Comparison of ENCODE assay signal across 8 mouse cellular contexts in the genomic region with DNA sequence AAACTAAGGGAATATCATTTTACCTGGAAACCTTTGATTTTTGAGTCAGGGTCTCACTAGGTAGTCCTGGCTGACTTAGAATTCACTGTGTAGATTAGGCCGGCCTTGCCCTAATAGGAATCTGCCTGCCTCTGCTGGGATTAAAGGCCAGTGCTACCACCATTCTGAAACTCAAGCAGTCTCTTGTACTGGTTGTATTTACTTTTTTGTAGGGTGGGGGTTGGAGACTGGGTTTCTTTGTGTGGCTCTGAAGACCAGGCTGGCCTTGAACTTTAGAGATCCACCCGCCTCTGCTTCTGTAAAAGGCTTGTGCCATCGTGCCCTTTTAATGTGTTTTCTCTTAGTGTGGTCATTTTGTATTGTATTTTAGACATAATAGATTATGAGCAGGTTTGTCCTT. TPM values are rescaled to one million over a fixed set of nuclear protein-coding genes. Genes with fewer than 3 reads are reported as not detected.
DNase-seq lines count a peak whose midpoint lies in the region; ATAC-seq and TF ChIP-seq lines count a peak whose summit lies in the region.

No protein-coding gene starts in this region.

- TF ChIP-seq CTCF in hindbrain, postnatal 0 days (IDR thresholded peaks at IDR 0.05; ENCODE audit: low read depth), result no peak
- no peak for TF ChIP-seq CTCF in midbrain, postnatal 0 days (IDR thresholded peaks at IDR 0.05)

- H3K27ac ChIP-seq in kidney, embryonic 16.5 days (ENCODE audit: low read length), result no peak overlapping the region
- H3K27ac ChIP-seq in brown adipose tissue, adult 24 weeks (replicated peaks; ENCODE audit: low read depth, low read length), result no peak overlapping the region
- no peak overlapping the region for H3K27ac ChIP-seq in hindbrain, postnatal 0 days
- H3K27ac ChIP-seq in midbrain, postnatal 0 days (ENCODE audit: low read depth, low read length), result no peak overlapping the region

- H3K27me3 ChIP-seq in kidney, embryonic 16.5 days (ENCODE audit: insufficient read depth, low read length), result no peaks in the 10 kb centered on the region
- no peaks in the 10 kb centered on the region for H3K27me3 ChIP-seq in hindbrain, postnatal 0 days (ENCODE audit: insufficient read depth, low read length)
- no peaks in the 10 kb centered on the region for H3K27me3 ChIP-seq in midbrain, postnatal 0 days (ENCODE audit: insufficient read depth, low read length)

- H3K9me3 ChIP-seq in kidney, embryonic 16.5 days (ENCODE audit: low read length), result no peaks in the 10 kb centered on the region
- no peaks in the 10 kb centered on the region for H3K9me3 ChIP-seq in hindbrain, postnatal 0 days (ENCODE audit: low read length)
- H3K9me3 ChIP-seq in midbrain, postnatal 0 days (ENCODE audit: low read length), result no peaks in the 10 kb centered on the region

- H3K36me3 ChIP-seq in kidney, embryonic 16.5 days (ENCODE audit: insufficient read depth, low read length), result peaks cover 11% of the 10 kb centered on the region
- peaks cover 12% of the 10 kb centered on the region for H3K36me3 ChIP-seq in hindbrain, postnatal 0 days (ENCODE audit: insufficient read depth, low read length)
- H3K36me3 ChIP-seq in midbrain, postnatal 0 days (ENCODE audit: insufficient read depth, low read length), result peaks cover 5% of the 10 kb centered on the region

- H3K4me3 ChIP-seq in kidney, embryonic 16.5 days (ENCODE audit: low read length), result peak overlapping the region; percentile 89
- peak overlapping the region; percentile 21; the same call in 1 of the 2 replicates for H3K4me3 ChIP-seq in brown adipose tissue, adult 24 weeks (ENCODE audit: insufficient read depth, low read depth, low read length)
- H3K4me3 ChIP-seq in hindbrain, postnatal 0 days (ENCODE audit: low read length), result peak overlapping the region; percentile 81
- peak overlapping the region; percentile 75; the same call in 1 of the 2 replicates for H3K4me3 ChIP-seq in midbrain, postnatal 0 days (ENCODE audit: low read depth, low read length)

- peak overlapping the region; percentile 57 for H3K4me2 ChIP-seq in kidney, embryonic 16.5 days (replicated peaks; ENCODE audit: low read depth, low read length)
- H3K4me2 ChIP-seq in hindbrain, postnatal 0 days (ENCODE audit: low read depth, low read length), result peak overlapping the region; percentile 76
- H3K4me2 ChIP-seq in midbrain, postnatal 0 days (ENCODE audit: low read depth, low read length, poor library complexity, severe bottlenecking), result peak overlapping the region; percentile 94

- no peak overlapping the region; the same call in 1 of the 2 replicates for H3K9ac ChIP-seq in kidney, embryonic 16.5 days (replicated peaks; ENCODE audit: low read length)
- H3K9ac ChIP-seq in hindbrain, postnatal 0 days (replicated peaks; ENCODE audit: low read length), result no peak overlapping the region
- H3K9ac ChIP-seq in midbrain, postnatal 0 days (replicated peaks; ENCODE audit: low read length, poor library complexity, severe bottlenecking), result no peak overlapping the region

- WGBS in kidney, embryonic 16.5 days, result 55% methylated on average over 3 of the region's 3 CpGs
- WGBS in hindbrain, postnatal 0 days, result 47% methylated on average over 3 of the region's 3 CpGs
- whole genome bisulfite sequencing in midbrain, postnatal 0 days, result 63% methylated on average over 3 of the region's 3 CpGs

- ATAC-seq in kidney, embryonic 16.5 days (ENCODE audit: low FRiP score, low TSS enrichment), result no peak
- ATAC-seq in hindbrain, postnatal 0 days, result no peak
- no peak for ATAC-seq in midbrain, postnatal 0 days (ENCODE audit: low FRiP score)

- H3K4me1 ChIP-seq in kidney, embryonic 16.5 days (ENCODE audit: insufficient read depth, low read length), result peaks cover 14% of the 10 kb centered on the region
- no peaks in the 10 kb centered on the region; the same call in 1 of the 2 replicates for H3K4me1 ChIP-seq in brown adipose tissue, adult 24 weeks (ENCODE audit: control insufficient read depth, insufficient read depth, insufficient read length, low read length)
- H3K4me1 ChIP-seq in hindbrain, postnatal 0 days (ENCODE audit: insufficient read depth, low read length), result peaks cover 7% of the 10 kb centered on the region; the same call in 1 of the 2 replicates
- H3K4me1 ChIP-seq in midbrain, postnatal 0 days (ENCODE audit: insufficient read depth, low read length), result peaks cover 9% of the 10 kb centered on the region; the same call in 1 of the 2 replicates

- no peak for DNase-seq in kidney, postnatal 14 days
- no peak for DNase-seq in hindbrain, postnatal 0 days (ENCODE audit: low spot score)
- DNase-seq in midbrain, postnatal 0 days (ENCODE audit: low spot score), result no peak
- no peak for DNase-seq in T-cell, adult 2 months (ENCODE audit: low spot score)
- no peak for DNase-seq in frontal cortex, postnatal 10 days (ENCODE audit: low spot score in 2 of 2)
- no peak for DNase-seq in thymus, postnatal 25 days

RNA-seq across cellular contexts. Expression of a gene that starts 1.9 kb away (rescaled TPM):
- polyA plus RNA-seq in kidney, embryonic 16.5 days (2015; fragmentation: Nextera tagmentation; extraction: Ambion mirVana), result 100.0 and 111 TPM in 2 replicates
- polyA plus RNA-seq in brown adipose tissue, adult 24 weeks (2012; ENCODE audit: insufficient read depth, insufficient read length, missing spikeins), result 59.0 and 88.7 TPM in 2 replicates
- total RNA-seq in hindbrain, postnatal 0 days (2014; rRNA removed), result 246 and 254 TPM in 2 replicates
- 95.3 and 97.2 TPM in 2 replicates for polyA plus RNA-seq in hindbrain, postnatal 0 days (2015; fragmentation: Nextera tagmentation; extraction: Ambion mirVana)
- total RNA-seq in midbrain, postnatal 0 days (2014; rRNA removed), result 256 and 257 TPM in 2 replicates
- 82.3 and 98.4 TPM in 2 replicates for polyA plus RNA-seq in midbrain, postnatal 0 days (2015; fragmentation: Nextera tagmentation; extraction: Ambion mirVana)

RNA-seq across cellular contexts. Expression of a gene that starts 2.5 kb away (rescaled TPM):
- 120 and 129 TPM in 2 replicates for polyA plus RNA-seq in kidney, embryonic 16.5 days (2015; fragmentation: Nextera tagmentation; extraction: Ambion mirVana)
- 46.7 and 51.5 TPM in 2 replicates for polyA plus RNA-seq in brown adipose tissue, adult 24 weeks (2012; ENCODE audit: insufficient read depth, insufficient read length, missing spikeins)
- total RNA-seq in hindbrain, postnatal 0 days (2014; rRNA removed), result 40.9 and 50.2 TPM in 2 replicates
- 46.2 and 46.6 TPM in 2 replicates for polyA plus RNA-seq in hindbrain, postnatal 0 days (2015; fragmentation: Nextera tagmentation; extraction: Ambion mirVana)
- total RNA-seq in midbrain, postnatal 0 days (2014; rRNA removed), result 33.8 and 40.5 TPM in 2 replicates
- polyA plus RNA-seq in midbrain, postnatal 0 days (2015; fragmentation: Nextera tagmentation; extraction: Ambion mirVana), result 38.2 and 45.2 TPM in 2 replicates

RNA-seq across cellular contexts. Expression of a gene that starts 30.4 kb away (rescaled TPM):
- 3.8 and 4.9 TPM in 2 replicates for polyA plus RNA-seq in kidney, embryonic 16.5 days (2015; fragmentation: Nextera tagmentation; extraction: Ambion mirVana)
- polyA plus RNA-seq in brown adipose tissue, adult 24 weeks (2012; ENCODE audit: insufficient read depth, insufficient read length, missing spikeins), result 20.4 and 32.7 TPM in 2 replicates
- total RNA-seq in hindbrain, postnatal 0 days (2014; rRNA removed), result 1.7 and 5.3 TPM in 2 replicates
- 2.9 and 3.8 TPM in 2 replicates for polyA plus RNA-seq in hindbrain, postnatal 0 days (2015; fragmentation: Nextera tagmentation; extraction: Ambion mirVana)
- 3.9 and 6.1 TPM in 2 replicates for total RNA-seq in midbrain, postnatal 0 days (2014; rRNA removed)
- 2.6 and 4.3 TPM in 2 replicates for polyA plus RNA-seq in midbrain, postnatal 0 days (2015; fragmentation: Nextera tagmentation; extraction: Ambion mirVana)

RNA-seq across cellular contexts. Expression of a gene that starts 39.3 kb away (rescaled TPM):
- polyA plus RNA-seq in kidney, embryonic 16.5 days (2015; fragmentation: Nextera tagmentation; extraction: Ambion mirVana), result 21.5 and 22.6 TPM in 2 replicates
- polyA plus RNA-seq in brown adipose tissue, adult 24 weeks (2012; ENCODE audit: insufficient read depth, insufficient read length, missing spikeins), result 0.96 and 4.1 TPM in 2 replicates
- total RNA-seq in hindbrain, postnatal 0 days (2014; rRNA removed), result 20.4 and 24.2 TPM in 2 replicates
- polyA plus RNA-seq in hindbrain, postnatal 0 days (2015; fragmentation: Nextera tagmentation; extraction: Ambion mirVana), result 15.3 and 15.7 TPM in 2 replicates
- 18.3 and 28.8 TPM in 2 replicates for total RNA-seq in midbrain, postnatal 0 days (2014; rRNA removed)
- 14.0 and 15.5 TPM in 2 replicates for polyA plus RNA-seq in midbrain, postnatal 0 days (2015; fragmentation: Nextera tagmentation; extraction: Ambion mirVana)

RNA-seq across cellular contexts. Expression of a gene that starts 51.6 kb away (rescaled TPM):
- polyA plus RNA-seq in kidney, embryonic 16.5 days (2015; fragmentation: Nextera tagmentation; extraction: Ambion mirVana), result 42.1 and 47.7 TPM in 2 replicates
- polyA plus RNA-seq in brown adipose tissue, adult 24 weeks (2012; ENCODE audit: insufficient read depth, insufficient read length, missing spikeins), result 71.4 and 79.6 TPM in 2 replicates
- total RNA-seq in hindbrain, postnatal 0 days (2014; rRNA removed), result 79.6 and 93.3 TPM in 2 replicates
- 107 and 114 TPM in 2 replicates for polyA plus RNA-seq in hindbrain, postnatal 0 days (2015; fragmentation: Nextera tagmentation; extraction: Ambion mirVana)
- 78.2 and 83.9 TPM in 2 replicates for total RNA-seq in midbrain, postnatal 0 days (2014; rRNA removed)
- polyA plus RNA-seq in midbrain, postnatal 0 days (2015; fragmentation: Nextera tagmentation; extraction: Ambion mirVana), result 103 and 107 TPM in 2 replicates

Comparison
In these comparisons a context has a peak if more than half of its experiments do, and no peak if none do; other contexts are left out.
1. H3K4me3 ChIP-seq: peak in every context shown above with its lines; median percentile 89 in kidney, embryonic 16.5 days; 81 in hindbrain, postnatal 0 days; 75 in midbrain, postnatal 0 days; 21 in brown adipose tissue, adult 24 weeks.